Mouse (Mus musculus) myocyte (in vitro differentiated cells): ENCODE results near the gene Ccdc190.

Experiments
- CEBPB ChIP-seq: IDR thresholded peaks from 2 replicates; pipeline ENCODE4 v1.6.1; 2011; ENCODE audit warnings: mild to moderate bottlenecking, moderate library complexity; ENCODE audit not compliant: poor library complexity, insufficient read depth, severe bottlenecking
- E2F4 ChIP-seq: IDR thresholded peaks from one replicate; pipeline ENCODE4 v1.6.1; 2011; ENCODE audit warnings: mild to moderate bottlenecking, control low read depth, moderate library complexity; ENCODE audit not compliant: insufficient read depth
- MAX ChIP-seq: IDR thresholded peaks from one replicate; pipeline ENCODE4 v1.6.1; 2011; ENCODE audit warnings: low read depth, mild to moderate bottlenecking, control low read depth
- MYOD1 ChIP-seq, 3 experiments: IDR thresholded peaks; one replicate each; pipeline ENCODE4 v1.6.1; 2011; ENCODE audit warnings: control low read depth in 2 of 3, low read depth in 2 of 3, mild to moderate bottlenecking in 2 of 3, moderate library complexity in 1 of 3; ENCODE audit not compliant: insufficient read length in 2 of 3, control insufficient read depth in 1 of 3
- MYOG ChIP-seq, 3 experiments: IDR thresholded peaks; one replicate each; pipeline ENCODE4 v1.6.1; 2011; ENCODE audit warnings: control low read depth in 2 of 3, low read depth in 2 of 3, mild to moderate bottlenecking in 2 of 3; ENCODE audit not compliant: insufficient read length in 2 of 3, control insufficient read depth in 1 of 3, insufficient read depth in 1 of 3
- POLR2A ChIP-seq: IDR thresholded peaks from one replicate; pipeline ENCODE4 v1.6.1; 2011; ENCODE audit warnings: low read depth, mild to moderate bottlenecking, control low read depth, moderate library complexity; ENCODE audit not compliant: insufficient read length
- POLR2AphosphoS2 ChIP-seq: IDR thresholded peaks from one replicate; pipeline ENCODE4 v1.6.1; 2011; ENCODE audit warnings: low read depth, control low read depth; ENCODE audit not compliant: insufficient read length
- REST ChIP-seq: IDR thresholded peaks from one replicate; pipeline ENCODE4 v1.6.1; 2011; ENCODE audit warnings: mild to moderate bottlenecking, control low read depth, moderate library complexity; ENCODE audit not compliant: insufficient read depth, insufficient read length
- TCF12 ChIP-seq: IDR thresholded peaks from one replicate; pipeline ENCODE4 v1.6.1; 2011; ENCODE audit warnings: mild to moderate bottlenecking, control low read depth; ENCODE audit not compliant: poor library complexity, insufficient read depth, severe bottlenecking
- TCF3 ChIP-seq: IDR thresholded peaks from one replicate; pipeline ENCODE4 v1.6.1; 2011; ENCODE audit warnings: low read depth, control low read depth; ENCODE audit not compliant: insufficient read length
- USF1 ChIP-seq: IDR thresholded peaks from one replicate; pipeline ENCODE4 v1.6.1; 2011; ENCODE audit warnings: low read depth, mild to moderate bottlenecking, control low read depth, moderate library complexity

- TF ChIP-seq USF1, result no peak
- no peak for TF ChIP-seq POLR2A
- no peak for TF ChIP-seq MAX
- no peak for TF ChIP-seq E2F4
- TF ChIP-seq MYOD1 (IDR thresholded peaks at IDR 0.05; ENCODE audit: control insufficient read depth in 1 of 3, insufficient read length in 2 of 3, low read depth in 2 of 3), result no peak
- no peak for TF ChIP-seq TCF12
- TF ChIP-seq MYOG (IDR thresholded peaks at IDR 0.05; ENCODE audit: control insufficient read depth in 1 of 3, insufficient read depth in 1 of 3, insufficient read length in 2 of 3, low read depth in 2 of 3), result no peak
- TF ChIP-seq TCF3, result no peak
- TF ChIP-seq POLR2AphosphoS2, result no peak
- no peak for TF ChIP-seq CEBPB
- TF ChIP-seq REST, result no peak
Measured at GRCm38 (mm10) chr1:169910751-169911150, 17.7 kb upstream of the Ccdc190 start.
